Mouse (Mus musculus): ENCODE results near the gene Pou6f1.

DNA sequence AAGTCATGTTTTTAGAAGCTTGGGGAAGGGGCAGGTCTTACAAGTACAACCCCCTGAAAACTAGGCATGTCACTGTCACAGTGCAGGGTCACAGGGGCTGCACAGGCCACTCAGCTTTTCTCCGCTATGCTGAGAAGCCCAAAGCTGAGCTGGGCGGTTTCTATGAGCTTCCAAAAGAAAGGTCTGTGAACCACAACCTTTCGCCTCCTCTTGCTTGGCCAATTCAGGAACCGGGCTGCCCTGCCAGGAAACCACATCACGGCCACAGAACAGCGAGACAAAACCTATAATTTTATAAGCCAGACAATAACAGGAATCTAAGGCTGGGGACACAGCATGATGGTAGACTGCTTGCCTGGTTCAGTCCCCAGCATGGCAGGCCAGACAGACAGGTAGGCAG lies 11.5 kb downstream of the Pou6f1 start:
- TF ChIP-seq CTCF (IDR thresholded peaks at IDR 0.05; ENCODE audit: low read depth, low read length), result no peak
- no peak for TF ChIP-seq POLR2A (IDR thresholded peaks at IDR 0.05; ENCODE audit: extremely low read depth, insufficient read depth, low read length)
